Mouse (Mus musculus): ENCODE results near the gene Klk4. TPM values are rescaled to one million over a fixed set of nuclear protein-coding genes. Genes with fewer than 3 reads are reported as not detected.

Gene Klk4
- total RNA-seq, 1 experiment: not detected

DNA sequence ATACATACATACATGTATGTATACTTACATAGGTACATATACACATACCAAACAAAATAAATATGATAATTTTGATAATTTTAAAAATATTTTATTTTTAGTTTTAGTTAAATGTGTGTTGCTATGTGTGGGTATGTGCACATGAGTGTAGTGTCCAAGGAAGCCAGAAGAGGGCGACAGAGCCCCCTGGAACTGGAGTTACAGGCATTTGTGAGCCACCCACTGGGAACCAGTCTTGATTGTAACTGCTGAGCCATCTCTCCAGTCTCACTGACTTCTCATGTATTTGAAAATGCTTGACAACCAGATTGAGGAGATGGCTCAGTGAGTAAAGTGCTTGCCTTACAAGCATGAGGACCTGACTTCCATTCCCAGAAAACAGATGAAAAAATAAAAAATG is 2.7 kb upstream of the Klk4 start:
- no peak for DNase-seq (ENCODE audit: low read depth, low spot score)
- no peak overlapping the region for H3K27ac ChIP-seq (ENCODE audit: insufficient read depth, low read depth, low read length, poor library complexity, severe bottlenecking)
- no peak overlapping the region for H3K9ac ChIP-seq (ENCODE audit: insufficient read depth, low read depth, low read length, poor library complexity, severe bottlenecking)
- in situ Hi-C loops (cut with MboI; ENCODE audit: low sequenced_read_pairs in 2 of 2, unreplicated experiment in 2 of 2): loop anchor here (25.0 kb wide), 1 partner anchor 191 kb away; the partner anchor contains the start of gene Klk14 (in 2 of the 2)
- H3K4me1 ChIP-seq (ENCODE audit: control insufficient read depth in 2 of 2, insufficient read depth in 2 of 2, low read length in 2 of 2, poor library complexity in 1 of 2): peaks cover 0 to 8% of the 10 kb centered on the region in 2 experiments; a peak in 2 of 4 replicates
- no peak overlapping the region for H3K4me3 ChIP-seq (ENCODE audit: insufficient read depth in 1 of 2, low read depth in 1 of 2, low read length in 2 of 2, poor library complexity in 1 of 2, severe bottlenecking in 1 of 2)
- TF ChIP-seq MAFK (IDR thresholded peaks at IDR 0.05; ENCODE audit: insufficient read depth, low read depth, low read length) (no peak), ZNF384 (IDR thresholded peaks at IDR 0.05; ENCODE audit: low read depth, low read length) (no peak), ZC3H11A (IDR thresholded peaks at IDR 0.05; ENCODE audit: borderline replicate concordance, low read depth, low read length) (no peak), HCFC1 (IDR thresholded peaks at IDR 0.05; ENCODE audit: borderline replicate concordance, insufficient read depth, low read length) (no peak), CHD2 (IDR thresholded peaks at IDR 0.05; ENCODE audit: low read depth, low read length) (no peak)
- H3K36me3 ChIP-seq (ENCODE audit: control insufficient read depth, insufficient read depth, low read length, poor library complexity, severe bottlenecking): no peaks in the 10 kb centered on the region
- H3K9me3 ChIP-seq (ENCODE audit: control insufficient read depth, insufficient read depth, low read depth, low read length): no peaks in the 10 kb centered on the region

DNA sequence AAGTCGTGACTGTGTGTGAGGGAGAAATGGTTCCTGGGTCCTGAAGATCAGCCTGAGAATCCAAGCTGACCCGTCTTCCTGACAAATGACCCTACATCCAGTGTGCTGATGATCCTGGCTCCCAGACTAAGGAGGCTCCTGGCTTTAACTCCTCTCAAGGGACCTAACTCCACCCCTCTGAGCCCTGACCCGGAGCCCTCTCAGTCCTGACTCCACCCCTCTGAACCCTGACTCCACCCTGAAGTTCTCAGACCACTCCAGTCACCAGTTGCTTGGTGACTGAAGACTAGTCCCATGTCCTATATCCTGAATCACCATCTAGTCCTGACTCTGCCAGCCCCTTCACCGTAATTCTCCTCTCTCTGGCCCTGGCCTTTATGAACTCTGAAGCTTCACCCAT is 1.4 kb downstream of the Klk4 start:
- H3K9me3 ChIP-seq (ENCODE audit: control insufficient read depth, insufficient read depth, low read depth, low read length): no peaks in the 10 kb centered on the region
- H3K27ac ChIP-seq (ENCODE audit: insufficient read depth, low read depth, low read length, poor library complexity, severe bottlenecking): no peak overlapping the region
- peak; percentile 51 for DNase-seq (ENCODE audit: low read depth, low spot score)
- H3K4me3 ChIP-seq (ENCODE audit: insufficient read depth in 1 of 2, low read depth in 1 of 2, low read length in 2 of 2, poor library complexity in 1 of 2, severe bottlenecking in 1 of 2): no peak overlapping the region
- H3K4me1 ChIP-seq (ENCODE audit: control insufficient read depth in 2 of 2, insufficient read depth in 2 of 2, low read length in 2 of 2, poor library complexity in 1 of 2): peaks cover 0 to 8% of the 10 kb centered on the region in 2 experiments; a peak in 2 of 4 replicates
- no peak overlapping the region for H3K9ac ChIP-seq (ENCODE audit: insufficient read depth, low read depth, low read length, poor library complexity, severe bottlenecking)
- in situ Hi-C loops (cut with MboI; ENCODE audit: low sequenced_read_pairs in 2 of 2, unreplicated experiment in 2 of 2): loop anchor here (25.0 kb wide), 1 partner anchor 195 kb away; the partner anchor contains the start of gene Klk14 (in 2 of the 2)
- TF ChIP-seq ZC3H11A (IDR thresholded peaks at IDR 0.05; ENCODE audit: borderline replicate concordance, low read depth, low read length) (no peak), MAFK (IDR thresholded peaks at IDR 0.05; ENCODE audit: insufficient read depth, low read depth, low read length) (no peak), ZNF384 (IDR thresholded peaks at IDR 0.05; ENCODE audit: low read depth, low read length) (no peak), CHD2 (IDR thresholded peaks at IDR 0.05; ENCODE audit: low read depth, low read length) (no peak), HCFC1 (IDR thresholded peaks at IDR 0.05; ENCODE audit: borderline replicate concordance, insufficient read depth, low read length) (no peak)
- no peaks in the 10 kb centered on the region for H3K36me3 ChIP-seq (ENCODE audit: control insufficient read depth, insufficient read depth, low read length, poor library complexity, severe bottlenecking)

GRCm38 (mm10) chr7:43882811-43883210 is 1.9 kb downstream of the Klk4 start:
- no peak overlapping the region for H3K4me3 ChIP-seq (ENCODE audit: insufficient read depth in 1 of 2, low read depth in 1 of 2, low read length in 2 of 2, poor library complexity in 1 of 2, severe bottlenecking in 1 of 2)
- in situ Hi-C loops (cut with MboI; ENCODE audit: low sequenced_read_pairs in 2 of 2, unreplicated experiment in 2 of 2): loop anchor here (25.0 kb wide), 1 partner anchor 196 kb away; the partner anchor contains the start of gene Klk14 (in 2 of the 2)
- no peak for TF ChIP-seq ZC3H11A (IDR thresholded peaks at IDR 0.05; ENCODE audit: borderline replicate concordance, low read depth, low read length)
- TF ChIP-seq CHD2 (IDR thresholded peaks at IDR 0.05; ENCODE audit: low read depth, low read length): no peak
- no peak for TF ChIP-seq ZNF384 (IDR thresholded peaks at IDR 0.05; ENCODE audit: low read depth, low read length)
- no peak for TF ChIP-seq HCFC1 (IDR thresholded peaks at IDR 0.05; ENCODE audit: borderline replicate concordance, insufficient read depth, low read length)
- TF ChIP-seq MAFK (IDR thresholded peaks at IDR 0.05; ENCODE audit: insufficient read depth, low read depth, low read length): no peak
- no peaks in the 10 kb centered on the region for H3K9me3 ChIP-seq (ENCODE audit: control insufficient read depth, insufficient read depth, low read depth, low read length)
- no peaks in the 10 kb centered on the region for H3K36me3 ChIP-seq (ENCODE audit: control insufficient read depth, insufficient read depth, low read length, poor library complexity, severe bottlenecking)
- no peak for DNase-seq (ENCODE audit: low read depth, low spot score)
- H3K9ac ChIP-seq (ENCODE audit: insufficient read depth, low read depth, low read length, poor library complexity, severe bottlenecking): no peak overlapping the region
- no peak overlapping the region for H3K27ac ChIP-seq (ENCODE audit: insufficient read depth, low read depth, low read length, poor library complexity, severe bottlenecking)
- H3K4me1 ChIP-seq (ENCODE audit: control insufficient read depth in 2 of 2, insufficient read depth in 2 of 2, low read length in 2 of 2, poor library complexity in 1 of 2): peaks cover 0 to 8% of the 10 kb centered on the region in 2 experiments; a peak in 2 of 4 replicates

DNA sequence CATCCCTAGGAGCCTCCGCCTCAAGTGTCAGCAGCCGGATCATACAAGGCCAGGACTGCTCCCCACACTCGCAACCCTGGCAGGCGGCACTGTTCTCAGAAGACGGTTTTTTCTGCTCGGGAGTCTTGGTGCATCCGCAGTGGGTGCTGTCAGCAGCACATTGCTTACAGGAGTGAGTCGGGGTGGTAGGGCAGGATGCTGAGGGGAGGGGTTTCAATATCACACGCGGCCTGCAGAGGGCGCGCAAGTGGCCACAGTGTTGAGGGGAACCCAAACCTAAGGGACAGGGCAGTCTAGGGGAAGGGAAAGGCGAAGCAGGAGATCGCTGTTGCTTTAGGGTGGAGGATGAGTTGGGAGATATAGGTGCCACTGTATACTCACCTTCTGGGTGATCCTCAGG is 2.6 kb downstream of the Klk4 start:
- H3K4me3 ChIP-seq (ENCODE audit: insufficient read depth in 1 of 2, low read depth in 1 of 2, low read length in 2 of 2, poor library complexity in 1 of 2, severe bottlenecking in 1 of 2): no peak overlapping the region
- no peaks in the 10 kb centered on the region for H3K9me3 ChIP-seq (ENCODE audit: control insufficient read depth, insufficient read depth, low read depth, low read length)
- peaks cover 0 to 8% of the 10 kb centered on the region in 2 experiments; a peak in 2 of 4 replicates for H3K4me1 ChIP-seq (ENCODE audit: control insufficient read depth in 2 of 2, insufficient read depth in 2 of 2, low read length in 2 of 2, poor library complexity in 1 of 2)
- peak; percentile 57 for DNase-seq (ENCODE audit: low read depth, low spot score)
- in situ Hi-C loops (cut with MboI; ENCODE audit: low sequenced_read_pairs in 2 of 2, unreplicated experiment in 2 of 2): loop anchor here (25.0 kb wide), 1 partner anchor 196 kb away; the partner anchor contains the start of gene Klk14 (in 2 of the 2)
- no peak overlapping the region for H3K27ac ChIP-seq (ENCODE audit: insufficient read depth, low read depth, low read length, poor library complexity, severe bottlenecking)
- H3K9ac ChIP-seq (ENCODE audit: insufficient read depth, low read depth, low read length, poor library complexity, severe bottlenecking): no peak overlapping the region
- H3K36me3 ChIP-seq (ENCODE audit: control insufficient read depth, insufficient read depth, low read length, poor library complexity, severe bottlenecking): no peaks in the 10 kb centered on the region
- no peak for TF ChIP-seq MAFK (IDR thresholded peaks at IDR 0.05; ENCODE audit: insufficient read depth, low read depth, low read length)
- TF ChIP-seq ZC3H11A (IDR thresholded peaks at IDR 0.05; ENCODE audit: borderline replicate concordance, low read depth, low read length): no peak
- no peak for TF ChIP-seq CHD2 (IDR thresholded peaks at IDR 0.05; ENCODE audit: low read depth, low read length)
- no peak for TF ChIP-seq HCFC1 (IDR thresholded peaks at IDR 0.05; ENCODE audit: borderline replicate concordance, insufficient read depth, low read length)
- no peak for TF ChIP-seq ZNF384 (IDR thresholded peaks at IDR 0.05; ENCODE audit: low read depth, low read length)

Data from ES-E14 (cell line).